Mouse (Mus musculus): ENCODE results near the gene AC109138.7.

- no peak for TF ChIP-seq POLR2A (IDR thresholded peaks at IDR 0.05; ENCODE audit: insufficient read depth, low read depth, low read length)
- TF ChIP-seq CTCF (IDR thresholded peaks at IDR 0.05) = no peak
- TF ChIP-seq EP300 (IDR thresholded peaks at IDR 0.05; ENCODE audit: insufficient read depth, low read depth, low read length) = no peak
Observed at GRCm38 (mm10) chr19:4194776-4195650, 19.1 kb upstream of the AC109138.7 start.
